Mouse (Mus musculus): ENCODE measurements at regions not wholly inside any gene's neighbourhood (a gene's known extent, or its start where the extent isn't known, plus 50 kb on each side); places are given as distances from the start of the nearest gene placed in this dataset.

- DNase-seq = no peak
Measured at GRCm38 (mm10) chr5:51110006-51110405, 457.5 kb downstream of the Ppargc1a start.

- no peak for DNase-seq
Measured at GRCm38 (mm10) chr5:51108737-51109136, 458.8 kb downstream of the Ppargc1a start.

GRCm38 (mm10) chr5:51108181-51108580, 459.3 kb downstream of the Ppargc1a start:
- DNase-seq = no peak

- no peak for DNase-seq
Measured at GRCm38 (mm10) chr5:51099902-51100301, 467.6 kb downstream of the Ppargc1a start.

GRCm38 (mm10) chr5:51072674-51073468, 494.7 kb downstream of the Ppargc1a start:
- peak; percentile 72 for DNase-seq

- DNase-seq = peak; percentile 46
Measured at GRCm38 (mm10) chr5:51072146-51072545, 495.4 kb downstream of the Ppargc1a start.

GRCm38 (mm10) chr5:51069668-51070067, 497.9 kb downstream of the Ppargc1a start:
- DNase-seq = no peak

GRCm38 (mm10) chr5:51045872-51046271, 521.7 kb downstream of the Ppargc1a start:
- DNase-seq = no peak

- no peak for DNase-seq
Measured at GRCm38 (mm10) chr5:51041541-51042217, 525.8 kb downstream of the Ppargc1a start.

GRCm38 (mm10) chr5:51040926-51041325, 526.6 kb downstream of the Ppargc1a start:
- DNase-seq = no peak

GRCm38 (mm10) chr5:51040463-51040862, 527.1 kb downstream of the Ppargc1a start:
- no peak for DNase-seq

- DNase-seq = peak; percentile 27
Measured at GRCm38 (mm10) chr5:51039713-51040178, 527.8 kb downstream of the Ppargc1a start.

- peak; percentile 3 for DNase-seq
Measured at GRCm38 (mm10) chr5:51036450-51036990, 531.0 kb downstream of the Ppargc1a start.

GRCm38 (mm10) chr5:51028966-51029365, 538.6 kb downstream of the Ppargc1a start:
- no peak for DNase-seq

GRCm38 (mm10) chr5:50990822-50991537, 576.5 kb downstream of the Ppargc1a start:
- no peak for DNase-seq

Measured in lung, postnatal 10 days (tissue).